Mouse (Mus musculus) heart, adult 2 months (tissue): ENCODE results near the gene Gm37240.

ENCODE experiments used
- CTCF ChIP-seq: fragments of 200-600 bp; IDR thresholded peaks from 2 replicates; pipeline ENCODE4 v1.8.1; 2022; ENCODE audit warnings: antibody characterized with exemption, mild to moderate bottlenecking, moderate library complexity
- POLR2A ChIP-seq: fragments of 200-500 bp; IDR thresholded peaks from 2 replicates; pipeline ENCODE4 v1.6.1; 2011; ENCODE audit warnings: mild to moderate bottlenecking, low read depth, low read length, control low read depth; ENCODE audit not compliant: insufficient read depth

GRCm38 (mm10) chr3:85698496-85698895 is 188.8 kb downstream of the Gm37240 start:
- TF ChIP-seq CTCF (no peak), POLR2A (no peak)
